Mouse (Mus musculus) layer of hippocampus, adult 8-10 months (tissue): ENCODE data around the gene Stard8. TPM values are rescaled to one million over a fixed set of nuclear protein-coding genes. Genes with fewer than 3 reads are reported as not detected.
"Not testable (repeated sequence)": the region's sequence is repeated elsewhere in the genome, so short reads cannot be mapped to it uniquely, and the experiment has no call there.

Source experiments
- DNase-seq, 2 experiments: peaks; one replicate each; pipeline ENCODE4 v3.0.0; 2022; ENCODE audit warnings: low spot score in 2 of 2
- total RNA-seq, 4 experiments: library from RNA; stranded (reverse); gene quantifications; 2 replicates each; pipeline ENCODE4 v1.2.4; 2022

Stard8 gene
- total RNA-seq, 4 experiments from 2014 or later, result 8.4 to 11.2 (median 9.7) TPM

- no peak for DNase-seq
Observed at GRCm38 (mm10) chrX:99046360-99047055, 43.5 kb downstream of the Stard8 start.

- DNase-seq, result no peak
Observed at GRCm38 (mm10) chrX:99048111-99048510, 45.1 kb downstream of the Stard8 start.

- no peak for DNase-seq
Observed at GRCm38 (mm10) chrX:99049247-99049646, 46.2 kb downstream of the Stard8 start.

- no peak for DNase-seq
Observed at GRCm38 (mm10) chrX:99050736-99051481, 47.9 kb downstream of the Stard8 start.

- no peak for DNase-seq
Observed at GRCm38 (mm10) chrX:99052255-99052654, 49.2 kb downstream of the Stard8 start.

GRCm38 (mm10) chrX:99054512-99054911 lies 51.5 kb downstream of the Stard8 start:
- DNase-seq, result peak in 1 of 2 experiments; percentile 6

- no peak for DNase-seq
Observed at GRCm38 (mm10) chrX:99057772-99058440, 54.9 kb downstream of the Stard8 start.

- DNase-seq, result no peak
Observed at GRCm38 (mm10) chrX:99059119-99059518, 56.1 kb downstream of the Stard8 start.

GRCm38 (mm10) chrX:99065582-99065981 lies 62.5 kb downstream of the Stard8 start:
- no peak for DNase-seq

- no peak for DNase-seq
Observed at GRCm38 (mm10) chrX:99066550-99066949, 63.5 kb downstream of the Stard8 start.

GRCm38 (mm10) chrX:99067232-99067631 lies 64.2 kb downstream of the Stard8 start:
- DNase-seq, result no peak

- DNase-seq, result no peak
Observed at GRCm38 (mm10) chrX:99067671-99068151, 64.7 kb downstream of the Stard8 start.

GRCm38 (mm10) chrX:99071188-99071587 lies 68.1 kb downstream of the Stard8 start:
- DNase-seq, result no peak

- no peak for DNase-seq
Observed at GRCm38 (mm10) chrX:99072596-99072995, 69.5 kb downstream of the Stard8 start.

GRCm38 (mm10) chrX:99075111-99075510 lies 72.1 kb downstream of the Stard8 start:
- DNase-seq, result no peak

GRCm38 (mm10) chrX:99076460-99076859 lies 73.4 kb downstream of the Stard8 start:
- no peak for DNase-seq

- not testable (repeated sequence) for DNase-seq
Observed at GRCm38 (mm10) chrX:99078374-99078892, 75.4 kb downstream of the Stard8 start.

- DNase-seq, result no peak
Observed at GRCm38 (mm10) chrX:99092704-99093103, 89.7 kb downstream of the Stard8 start.

GRCm38 (mm10) chrX:99111088-99111724 lies 108.2 kb downstream of the Stard8 start:
- not testable (repeated sequence) for DNase-seq

- DNase-seq, result no peak
Observed at GRCm38 (mm10) chrX:99119510-99119909, 116.5 kb downstream of the Stard8 start.
